Mouse (Mus musculus) gastrocnemius, postnatal 10 days (tissue): ENCODE results near the gene Klhdc8a. TPM values are rescaled to one million over a fixed set of nuclear protein-coding genes. Genes with fewer than 3 reads are reported as not detected.
A peak's percentile ranks its signal among the peaks of the same experiment; 100 is the strongest.
"Not testable (repeated sequence)": the region's sequence is repeated elsewhere in the genome, so short reads cannot be mapped to it uniquely, and the experiment has no call there.

Experiments
- DNase-seq: peaks from one replicate; pipeline ENCODE4 v3.0.0; 2021; ENCODE audit warnings: mixed read lengths
- long read RNA-seq, 2 experiments: library from polyadenylated mRNA; stranded (forward); transcript quantifications; one replicate each; pipeline ENCODE4 v2.0.0; 2021
- total RNA-seq, 2 experiments: library from RNA; stranded (reverse); gene quantifications; 2 replicates each; pipeline ENCODE4 v1.2.3; 2021

Klhdc8a gene
- total RNA-seq = under 1 TPM; 0.45 to 0.52 TPM
- long read RNA-seq, experiment 1, full-length matches to known transcripts = 4 of 5 reads
- long read RNA-seq, experiment 1, partial matches to known transcripts = 0 of 5 reads
- long read RNA-seq, experiment 1, other reads (novel, unspliced or antisense) = 1 of 5 reads
- long read RNA-seq, experiment 2 = 0 reads

- peak; percentile 44 for DNase-seq
These were observed at the start of gene Klhdc8a for GRCm38 (mm10) chr1:132298425-132298800. TSS of gene Klhdc8a (plus strand) at chr1:132298626.

GRCm38 (mm10) chr1:132254467-132254866 lies 44.0 kb upstream of the Klhdc8a start:
- DNase-seq = no peak

- DNase-seq = no peak
These were observed 38.1 kb upstream of the Klhdc8a start for GRCm38 (mm10) chr1:132260331-132260730.

GRCm38 (mm10) chr1:132261058-132261457 lies 37.4 kb upstream of the Klhdc8a start:
- no peak for DNase-seq

GRCm38 (mm10) chr1:132263618-132264017 lies 34.8 kb upstream of the Klhdc8a start:
- DNase-seq = no peak

GRCm38 (mm10) chr1:132264577-132264976 lies 33.8 kb upstream of the Klhdc8a start:
- DNase-seq = no peak

GRCm38 (mm10) chr1:132265211-132265859 lies 33.1 kb upstream of the Klhdc8a start:
- DNase-seq = no peak

GRCm38 (mm10) chr1:132265936-132266335 lies 32.5 kb upstream of the Klhdc8a start:
- DNase-seq = no peak

- DNase-seq = no peak
These were observed 31.5 kb upstream of the Klhdc8a start for GRCm38 (mm10) chr1:132266791-132267557.

- no peak for DNase-seq
These were observed 30.5 kb upstream of the Klhdc8a start for GRCm38 (mm10) chr1:132267959-132268358.

GRCm38 (mm10) chr1:132268418-132269060 lies 29.9 kb upstream of the Klhdc8a start:
- DNase-seq = no peak

GRCm38 (mm10) chr1:132271237-132271636 lies 27.2 kb upstream of the Klhdc8a start:
- no peak for DNase-seq

- DNase-seq = no peak
These were observed 21.7 kb upstream of the Klhdc8a start for GRCm38 (mm10) chr1:132276694-132277093.

GRCm38 (mm10) chr1:132277124-132277523 lies 21.3 kb upstream of the Klhdc8a start:
- no peak for DNase-seq

GRCm38 (mm10) chr1:132280636-132281035 lies 17.8 kb upstream of the Klhdc8a start:
- DNase-seq = not testable (repeated sequence)

- no peak for DNase-seq
These were observed 16.8 kb upstream of the Klhdc8a start for GRCm38 (mm10) chr1:132281523-132282176.

- no peak for DNase-seq
These were observed 16.3 kb upstream of the Klhdc8a start for GRCm38 (mm10) chr1:132282177-132282536.

- DNase-seq = no peak
These were observed 15.4 kb upstream of the Klhdc8a start for GRCm38 (mm10) chr1:132283018-132283417.

GRCm38 (mm10) chr1:132286735-132287134 lies 11.7 kb upstream of the Klhdc8a start:
- no peak for DNase-seq

- no peak for DNase-seq
These were observed 11.0 kb upstream of the Klhdc8a start for GRCm38 (mm10) chr1:132287445-132287844.

GRCm38 (mm10) chr1:132287991-132288451 lies 10.4 kb upstream of the Klhdc8a start:
- no peak for DNase-seq

- DNase-seq = no peak
These were observed 8.5 kb upstream of the Klhdc8a start for GRCm38 (mm10) chr1:132289965-132290364.
